Mouse (Mus musculus) adrenal gland, adult 2 months (tissue): ENCODE measurements around the gene Glis1. TPM values are rescaled to one million over a fixed set of nuclear protein-coding genes. Genes with fewer than 3 reads are reported as not detected.
"Not testable (repeated sequence)": the region's sequence is repeated elsewhere in the genome, so short reads cannot be mapped to it uniquely, and the experiment has no call there.

Experiments
- DNase-seq: peaks from one replicate; pipeline ENCODE4 v3.0.0; 2021
- polyA plus RNA-seq: library from polyadenylated mRNA; depleted of rRNA; stranded (reverse); fragments of >200 nt; gene quantifications from 2 replicates; pipeline ENCODE4 v1.2.3, GENCODE M21; 2012
- total RNA-seq, 2 experiments: library from RNA; stranded (reverse); gene quantifications; 2 replicates each; pipeline ENCODE4 v1.2.3; 2021

The Glis1 gene
- total and polyA plus RNA-seq, 3 experiments, result 0.26 to 1.5 (median 1.1) TPM

DNA sequence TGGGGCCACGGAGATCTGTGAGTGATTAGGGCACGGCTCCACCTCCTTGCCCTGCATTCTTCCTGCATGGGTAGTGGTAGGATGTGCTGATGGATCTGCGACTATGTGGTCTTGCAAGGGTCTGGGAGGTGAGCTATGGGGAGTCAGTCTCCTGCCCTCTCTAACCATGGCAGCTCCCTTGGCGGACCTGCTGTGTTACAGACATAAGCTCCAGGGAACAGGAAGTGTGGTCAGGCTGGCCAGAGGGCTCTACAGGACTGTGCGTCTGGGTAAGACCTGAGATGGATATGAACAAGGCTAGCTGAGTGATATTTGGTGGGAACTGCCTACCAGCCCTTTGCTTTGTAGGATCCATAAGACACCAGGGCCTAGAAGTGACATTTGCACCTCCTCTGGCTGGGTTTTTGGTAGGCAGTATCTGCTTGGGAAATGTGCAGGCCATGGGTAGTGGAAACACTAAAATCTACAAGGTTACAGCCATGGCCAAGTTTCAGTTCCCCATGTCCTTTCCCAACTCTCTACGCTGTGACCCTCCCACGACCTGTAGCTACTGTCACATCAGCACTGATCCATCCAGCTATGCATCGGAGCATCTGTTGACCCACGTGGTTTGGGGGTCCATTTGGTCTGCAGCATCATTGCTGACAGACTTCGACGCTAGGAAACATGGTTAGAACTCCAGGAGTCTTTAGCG is 142.9 kb downstream of the Glis1 start:
- DNase-seq, result no peak

DNA sequence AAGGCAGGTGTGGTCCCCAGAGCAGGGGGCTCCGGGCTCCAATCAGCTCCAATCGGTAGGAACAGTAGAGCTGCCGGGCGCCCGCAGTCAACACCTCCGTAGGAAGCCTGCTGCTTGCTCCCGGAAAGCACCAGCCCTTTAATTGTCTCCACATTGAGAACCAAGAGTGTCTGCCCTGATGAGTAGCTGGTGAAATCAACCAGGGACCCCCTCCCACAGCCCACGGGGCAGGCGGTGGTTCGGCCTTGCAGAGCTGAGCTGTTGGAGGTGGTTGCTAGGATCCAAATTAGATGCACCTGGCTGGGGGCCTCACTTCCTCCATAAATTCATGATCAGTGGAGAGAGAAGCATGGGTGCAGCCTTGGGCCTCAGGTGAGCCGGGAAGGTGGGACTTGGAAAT is 146.5 kb downstream of the Glis1 start:
- no peak for DNase-seq

DNA sequence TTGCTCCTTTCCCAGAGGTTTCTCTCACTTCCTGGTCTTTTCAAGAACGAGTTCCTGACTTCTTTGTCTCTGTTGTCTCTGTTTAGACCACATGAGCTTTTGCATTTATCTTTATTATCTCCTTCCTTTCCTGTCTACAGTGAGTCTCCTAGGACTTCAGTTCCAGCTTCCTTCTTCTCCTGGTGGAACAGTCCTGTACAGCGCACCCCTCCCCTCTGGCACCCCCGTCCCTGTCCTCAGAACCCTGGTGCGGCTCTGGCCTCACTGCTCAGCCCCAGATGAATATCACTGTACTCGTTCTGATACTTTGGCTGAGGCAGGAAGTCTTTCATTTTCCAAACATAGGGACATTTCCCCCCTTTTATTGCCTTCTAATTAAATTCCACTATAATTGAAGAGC is 152.0 kb downstream of the Glis1 start:
- no peak for DNase-seq

DNA sequence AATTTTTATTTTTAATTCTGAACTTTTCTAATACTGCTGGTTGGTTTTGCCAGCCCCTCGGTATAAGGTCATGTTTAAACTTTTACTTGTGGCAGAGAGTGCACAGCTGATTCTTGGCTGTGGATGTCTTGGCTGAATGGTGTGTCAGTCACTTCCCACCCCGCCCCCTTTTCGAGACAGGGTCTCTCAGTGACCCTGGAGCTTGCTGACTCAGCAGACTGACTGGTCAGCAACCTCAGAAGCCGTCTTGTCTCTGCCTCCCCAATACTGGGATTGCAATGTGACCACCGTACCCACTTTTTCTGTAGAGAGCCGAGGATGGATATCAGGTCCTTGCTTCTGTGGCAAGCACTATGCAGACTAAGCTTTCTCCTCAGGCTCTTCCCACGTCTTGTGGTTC is 154.2 kb downstream of the Glis1 start:
- DNase-seq, result no peak

DNA sequence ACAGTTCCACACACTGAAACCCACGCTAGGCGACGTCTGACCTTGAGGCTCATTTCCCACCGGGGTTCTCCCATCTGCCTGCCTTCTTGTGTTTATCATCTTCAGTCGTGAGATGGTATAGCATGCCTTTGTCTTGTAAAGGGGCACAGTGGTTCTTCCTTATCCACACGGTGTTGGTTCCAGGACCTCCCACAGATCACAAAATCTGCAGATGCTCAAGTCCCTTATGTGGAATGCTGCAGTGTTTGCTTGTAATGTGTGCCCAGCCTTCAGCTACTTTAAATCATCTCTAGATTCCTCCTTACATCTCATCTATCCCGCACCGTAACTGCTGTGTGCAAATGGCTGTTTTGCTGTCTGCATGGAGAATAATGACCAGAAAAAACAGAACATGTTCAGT is 154.7 kb downstream of the Glis1 start:
- DNase-seq, result no peak

DNA sequence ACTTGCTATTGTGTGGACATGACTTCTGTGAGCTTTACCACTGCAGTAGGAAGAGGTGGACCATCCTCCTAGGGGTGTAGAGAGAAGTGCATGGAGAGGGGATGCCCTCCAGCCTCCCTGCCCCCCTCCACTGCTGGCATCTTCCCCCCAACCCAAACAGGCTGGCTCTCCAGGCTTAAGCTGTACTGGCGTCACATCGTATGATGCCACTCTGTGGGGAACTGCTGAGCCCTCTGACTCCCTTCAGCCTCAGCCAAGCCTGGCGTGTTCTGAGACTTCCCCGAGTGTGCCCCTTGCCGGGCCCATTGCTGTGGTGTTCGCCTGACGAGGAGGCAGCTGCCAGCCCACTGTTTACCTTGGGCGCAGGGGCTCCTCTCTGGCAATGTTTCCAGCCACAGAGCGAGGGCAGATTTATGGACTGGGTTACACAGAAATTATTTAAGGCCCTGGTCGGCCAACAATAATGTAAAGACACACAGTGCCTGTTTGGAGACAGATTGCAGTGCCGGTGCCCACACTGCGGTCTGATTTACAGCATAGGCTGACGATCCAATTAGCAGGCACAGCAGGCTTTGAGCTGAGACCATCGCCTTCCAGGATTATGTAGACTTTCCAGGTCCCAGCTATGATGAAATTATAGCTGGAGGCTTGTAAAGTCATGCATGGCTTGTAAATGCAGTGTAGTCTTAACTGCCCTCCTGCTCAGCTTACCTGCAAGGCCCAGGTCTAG is 156.6 kb downstream of the Glis1 start:
- DNase-seq, result no peak

DNA sequence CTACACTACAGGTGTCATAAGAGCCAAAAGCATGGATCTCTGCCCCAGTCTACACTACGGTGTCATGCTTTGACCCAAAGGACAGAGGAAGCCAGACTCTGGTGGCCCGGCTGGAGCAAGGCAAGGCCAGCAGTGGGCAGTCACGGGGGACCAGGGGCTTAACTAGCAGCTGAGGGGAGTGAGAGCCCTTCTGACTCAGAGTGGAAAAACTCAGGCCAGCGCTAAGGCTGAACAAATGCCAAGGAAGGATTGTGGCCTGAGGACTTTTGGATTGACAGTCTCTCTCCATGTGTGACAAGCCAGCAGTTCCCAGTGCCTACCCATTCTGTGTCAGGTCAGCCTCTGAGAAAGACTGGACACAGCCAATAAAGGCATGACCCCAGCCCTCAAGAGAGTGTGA is 159.0 kb downstream of the Glis1 start:
- DNase-seq, result no peak

DNA sequence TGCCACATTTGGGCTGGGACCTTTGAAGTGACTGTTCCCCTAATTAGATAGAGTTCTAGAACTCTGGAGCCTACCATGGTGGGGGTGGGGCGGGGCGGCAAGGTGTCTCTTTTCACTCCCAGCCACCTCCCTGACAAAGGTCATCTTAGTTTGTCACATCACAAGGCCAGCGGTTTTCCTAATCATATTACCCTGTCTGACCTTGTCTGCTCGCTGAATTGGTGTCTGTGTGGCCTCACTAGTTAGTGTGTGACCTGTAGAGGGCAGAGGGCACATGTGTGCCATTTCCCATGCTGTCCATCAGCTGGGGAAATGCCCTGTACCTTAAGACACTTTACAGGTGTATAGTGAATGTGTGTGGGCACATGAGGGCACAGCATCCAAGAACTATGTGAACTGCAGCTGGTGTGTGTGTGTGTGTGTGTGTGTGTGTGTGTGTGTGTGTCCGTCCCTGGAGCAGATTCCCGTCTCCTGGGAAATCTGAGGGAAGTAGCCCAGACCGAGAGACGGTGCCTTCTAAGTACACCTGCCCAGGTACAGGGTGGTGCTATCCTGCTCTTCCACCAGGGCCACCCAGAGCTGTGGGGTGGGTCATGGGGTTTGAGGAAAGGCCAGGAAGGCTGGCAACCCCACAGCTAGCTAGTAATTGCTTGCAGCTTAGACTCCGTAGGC is 163.0 kb downstream of the Glis1 start:
- no peak for DNase-seq

DNA sequence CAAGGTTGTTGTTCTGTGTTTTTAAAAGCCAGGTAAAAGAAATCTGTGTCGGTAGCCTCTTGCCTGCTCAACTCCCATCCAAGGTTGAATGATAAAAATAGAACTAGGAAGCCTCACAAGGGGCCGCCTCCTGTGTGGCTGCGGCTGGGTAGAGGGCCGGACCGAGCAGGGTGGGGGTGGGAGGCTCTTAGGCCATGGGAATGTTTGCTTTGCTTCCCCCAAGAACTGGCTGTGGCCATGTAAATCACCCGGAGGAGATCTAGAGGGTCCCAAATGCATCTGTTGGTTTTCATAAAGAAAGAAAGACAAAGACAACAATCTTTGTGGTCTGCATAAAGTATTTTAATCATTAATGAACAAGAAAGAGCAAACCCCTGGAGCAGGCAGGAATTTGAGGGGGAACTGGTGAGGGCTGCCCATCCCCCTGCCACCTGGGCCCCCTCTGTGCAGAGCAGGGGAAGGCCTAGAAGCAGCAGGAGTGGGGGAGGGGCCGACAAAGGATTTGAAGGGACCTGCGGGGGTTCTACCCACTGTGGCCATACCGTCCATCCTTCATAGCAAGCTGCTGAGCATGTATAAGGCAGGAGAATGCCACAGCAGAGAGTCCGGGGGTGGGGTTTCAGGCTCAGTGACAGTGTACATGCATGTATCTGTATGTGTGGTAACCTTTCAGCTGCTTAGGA is 163.6 kb downstream of the Glis1 start:
- no peak for DNase-seq

DNA sequence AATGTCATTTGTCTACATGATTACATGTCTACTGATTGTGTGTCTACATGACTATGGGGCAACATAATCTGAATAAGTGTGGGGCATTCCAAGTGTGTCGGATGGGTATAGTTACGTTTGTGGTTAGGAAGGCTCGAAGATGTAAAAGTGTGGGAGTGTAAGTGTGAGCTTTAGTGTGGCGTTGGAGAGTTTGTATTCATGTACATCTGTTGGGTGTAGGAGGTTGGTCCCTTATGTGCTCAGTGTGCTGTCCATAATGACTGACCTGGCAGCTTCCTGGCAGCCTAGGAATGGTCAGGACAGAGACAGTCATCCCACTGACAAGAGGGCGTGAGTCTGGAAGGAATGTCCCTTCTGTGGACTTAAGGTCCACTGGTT is 164.2 kb downstream of the Glis1 start:
- DNase-seq, result not testable (repeated sequence)

DNA sequence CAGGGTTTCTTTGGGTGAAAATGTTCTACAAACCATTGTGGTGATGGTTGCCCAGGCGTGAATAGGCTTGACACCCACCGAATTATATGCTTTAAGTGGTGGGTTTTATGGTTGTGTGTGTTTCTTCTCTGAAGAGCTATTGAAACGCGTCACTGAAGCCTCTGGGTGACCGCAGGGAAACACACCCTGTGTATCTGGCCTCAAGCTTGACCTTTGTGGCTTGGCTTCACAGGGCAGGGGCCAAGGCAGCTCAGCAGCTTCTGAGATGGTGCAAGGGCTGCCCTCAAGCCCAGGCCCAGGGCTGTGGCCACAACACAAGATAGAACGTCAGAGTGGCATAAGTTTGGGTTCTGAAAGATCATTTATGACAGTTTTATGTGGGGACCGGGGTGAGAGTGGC is 167.9 kb downstream of the Glis1 start:
- DNase-seq, result peak; percentile 48

DNA sequence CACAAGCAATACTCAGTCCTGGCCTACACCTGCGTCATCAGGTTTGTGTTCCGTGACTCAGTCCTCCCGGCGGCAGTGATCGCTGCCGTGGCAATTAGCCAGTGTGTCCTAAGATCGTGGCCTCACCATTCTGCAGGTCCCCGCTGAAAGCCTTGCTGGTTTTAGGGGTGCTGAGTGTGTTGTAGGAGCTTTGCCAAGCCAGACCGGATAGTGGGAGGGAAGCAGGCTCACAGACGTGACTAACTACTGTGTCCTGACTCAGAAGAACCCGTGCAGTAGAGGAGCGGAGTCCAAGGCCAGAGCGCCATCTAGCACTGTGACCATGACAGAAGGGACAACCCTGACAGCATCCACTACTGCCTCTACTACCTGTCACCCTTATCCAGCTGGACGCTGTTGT is 168.4 kb downstream of the Glis1 start:
- DNase-seq, result peak; percentile 88

DNA sequence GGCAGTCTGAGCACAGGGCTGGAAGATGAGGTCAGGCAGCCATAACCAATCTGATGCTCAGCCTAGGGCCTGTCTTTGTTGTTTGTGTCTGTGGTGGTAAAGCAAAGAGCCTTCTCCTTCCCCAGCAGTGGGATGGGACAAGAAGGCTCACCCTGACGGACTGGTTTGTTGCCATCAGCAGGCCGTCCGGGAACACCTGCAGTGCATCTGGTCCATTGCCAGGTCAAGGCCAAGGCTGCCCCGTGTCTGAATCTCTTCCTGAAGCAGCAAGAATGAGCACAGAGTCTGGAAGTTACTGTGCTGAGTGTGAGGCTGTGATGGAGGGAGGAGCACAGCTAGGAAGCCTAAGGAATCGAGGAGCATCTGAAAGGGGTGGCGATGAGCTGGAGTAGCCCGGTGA is 168.8 kb downstream of the Glis1 start:
- DNase-seq, result no peak

DNA sequence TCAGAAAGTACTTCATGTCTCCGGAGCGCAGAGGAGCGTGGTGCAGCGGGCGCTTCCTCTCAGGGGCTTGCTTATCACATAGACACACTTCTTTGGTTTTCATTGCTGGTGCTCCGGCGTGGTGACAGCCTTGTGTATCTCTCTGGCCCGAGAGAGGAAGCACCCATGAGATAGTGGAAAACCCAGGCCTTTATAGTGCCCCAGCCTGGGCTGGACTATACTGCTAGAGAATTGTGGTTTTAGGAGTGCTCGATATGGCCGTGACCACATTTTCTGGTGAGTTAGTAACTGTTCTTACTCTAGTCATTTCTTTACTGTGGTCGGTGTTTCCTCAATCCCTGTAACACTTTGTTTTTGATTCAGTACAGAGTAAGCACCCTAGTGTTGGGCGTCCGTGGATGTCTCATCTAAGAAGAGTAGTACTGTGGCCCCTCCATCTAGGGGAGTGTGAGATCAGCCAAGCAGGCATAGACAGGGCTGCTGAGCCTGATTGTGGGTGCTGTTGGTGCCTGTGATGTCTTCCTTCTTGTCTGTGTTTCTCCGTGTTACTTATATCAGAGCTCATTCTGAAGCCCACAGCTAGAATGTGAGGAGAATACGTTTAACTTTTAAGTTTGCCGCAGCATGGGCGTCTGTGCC is 171.7 kb downstream of the Glis1 start:
- DNase-seq, result no peak

DNA sequence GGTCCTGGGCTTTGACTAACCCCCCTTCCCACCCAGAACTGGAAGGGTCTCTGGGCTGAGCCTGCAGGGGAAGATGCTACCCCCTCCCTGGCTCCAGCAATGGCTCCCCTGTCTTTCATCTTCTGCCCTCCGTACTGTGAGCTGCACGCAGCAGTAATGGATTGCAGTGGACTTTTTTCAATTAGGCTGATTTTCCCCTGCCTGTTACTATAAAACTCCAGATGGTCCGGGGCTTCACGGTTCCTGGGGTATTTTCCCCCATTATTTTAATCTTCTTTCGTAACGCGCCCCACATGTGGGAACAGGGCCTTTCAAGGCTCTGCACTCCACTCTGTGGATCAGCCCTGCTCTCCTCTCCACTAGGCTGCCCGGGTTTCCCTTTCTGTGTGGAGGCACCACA is 175.4 kb downstream of the Glis1 start:
- no peak for DNase-seq

DNA sequence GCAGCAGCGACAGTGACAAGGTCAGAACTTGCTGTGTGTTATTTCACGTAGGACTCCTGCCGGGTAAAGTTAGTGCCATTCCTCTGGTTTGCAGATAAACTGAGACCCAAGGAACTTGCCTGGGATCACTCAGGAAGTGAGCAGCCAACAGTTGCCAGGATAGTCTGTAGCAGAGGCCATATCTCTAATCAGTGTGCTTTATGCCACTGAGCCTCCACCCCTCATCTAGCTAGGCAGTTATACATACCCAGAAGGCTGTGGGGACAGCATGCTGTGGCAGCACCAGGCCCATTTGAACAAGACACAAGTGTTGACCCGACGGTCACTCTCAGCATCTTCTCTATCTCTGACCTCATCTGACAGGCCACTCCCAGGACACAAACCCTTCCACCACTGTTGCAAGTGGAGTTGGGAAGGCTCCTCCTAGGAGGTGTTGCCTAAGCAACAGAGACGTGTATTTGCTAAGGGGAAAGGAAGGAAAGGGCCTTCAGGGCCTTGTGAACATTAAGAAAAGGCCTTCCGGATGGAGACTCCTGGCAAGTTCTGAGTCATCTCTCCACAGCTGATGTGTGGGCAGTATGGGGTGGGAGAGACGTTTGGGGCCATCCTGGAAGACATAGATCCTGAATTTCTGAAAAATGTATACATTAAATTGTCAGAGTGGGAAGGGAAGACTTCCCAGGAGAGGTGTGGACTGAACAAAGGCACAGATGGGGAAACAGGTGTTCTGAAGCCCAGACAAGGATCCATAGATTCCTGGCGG is 177.7 kb downstream of the Glis1 start:
- no peak for DNase-seq

DNA sequence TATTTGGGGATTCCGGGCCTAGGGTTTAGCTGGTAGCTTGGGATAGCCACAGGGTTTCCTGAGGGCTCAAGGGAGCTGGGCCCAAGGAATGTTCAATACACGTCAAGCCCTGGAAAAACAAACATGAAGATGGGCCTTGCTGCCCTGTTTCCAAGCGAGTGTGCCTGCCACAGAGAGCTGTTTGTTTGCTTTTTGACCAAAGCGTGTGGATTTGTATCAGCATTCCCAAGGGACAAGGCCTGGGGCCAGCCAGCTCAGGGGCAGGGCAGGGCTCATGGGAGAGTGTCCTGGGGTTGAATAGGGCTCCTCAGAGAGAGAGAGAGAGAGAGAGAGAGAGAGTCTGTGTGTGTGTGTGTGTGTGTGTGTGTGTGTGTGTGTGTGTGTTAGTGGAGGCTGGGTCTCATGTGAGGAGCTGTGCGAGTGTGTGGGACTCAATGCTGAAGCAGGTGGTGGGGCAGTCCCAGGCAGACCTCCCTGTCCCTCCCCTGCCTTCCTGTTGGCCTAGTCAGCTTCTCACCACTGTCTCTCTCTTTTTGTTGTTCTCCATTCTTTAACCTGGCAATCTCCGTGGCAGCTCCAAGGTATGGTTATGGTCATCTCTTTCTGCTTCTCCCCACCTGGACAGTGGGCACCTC is 183.3 kb downstream of the Glis1 start:
- DNase-seq, result no peak

DNA sequence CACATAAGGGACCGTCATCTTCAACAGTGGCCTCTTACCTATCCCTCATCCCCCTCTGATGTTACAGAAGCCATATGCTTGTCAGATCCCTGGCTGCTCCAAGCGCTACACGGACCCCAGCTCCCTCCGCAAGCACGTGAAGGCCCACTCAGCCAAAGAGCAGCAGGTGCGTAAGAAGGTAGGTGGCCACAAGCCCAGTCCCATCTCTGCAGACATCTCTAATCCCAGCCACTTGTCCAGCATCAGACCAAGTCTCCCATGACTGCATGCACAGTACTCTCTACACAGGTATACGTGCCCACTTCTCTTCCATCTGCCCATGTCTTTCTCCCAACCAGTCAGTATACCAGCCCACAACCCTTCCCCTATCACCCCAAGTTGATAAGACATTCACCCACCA is 185.1 kb downstream of the Glis1 start:
- no peak for DNase-seq

DNA sequence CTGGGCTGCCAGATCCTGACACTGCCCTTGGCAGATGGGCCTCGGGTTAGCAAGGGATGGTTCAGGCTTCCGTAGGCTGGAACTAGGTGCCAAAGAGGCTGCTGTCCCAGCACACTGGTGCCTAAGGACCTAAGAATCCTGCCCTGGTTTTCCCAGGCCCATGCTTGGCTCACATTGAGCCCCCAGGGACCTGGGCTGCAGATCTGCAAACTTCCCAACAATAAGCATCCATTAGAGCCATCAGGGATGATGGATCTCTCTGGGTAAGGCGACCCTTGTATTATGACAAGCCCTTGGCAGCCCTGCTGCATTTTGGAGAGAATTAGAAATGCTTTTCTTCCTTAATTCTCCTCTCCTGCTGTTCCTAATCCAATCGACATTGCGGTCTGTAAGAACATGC is 187.0 kb downstream of the Glis1 start:
- DNase-seq, result no peak

DNA sequence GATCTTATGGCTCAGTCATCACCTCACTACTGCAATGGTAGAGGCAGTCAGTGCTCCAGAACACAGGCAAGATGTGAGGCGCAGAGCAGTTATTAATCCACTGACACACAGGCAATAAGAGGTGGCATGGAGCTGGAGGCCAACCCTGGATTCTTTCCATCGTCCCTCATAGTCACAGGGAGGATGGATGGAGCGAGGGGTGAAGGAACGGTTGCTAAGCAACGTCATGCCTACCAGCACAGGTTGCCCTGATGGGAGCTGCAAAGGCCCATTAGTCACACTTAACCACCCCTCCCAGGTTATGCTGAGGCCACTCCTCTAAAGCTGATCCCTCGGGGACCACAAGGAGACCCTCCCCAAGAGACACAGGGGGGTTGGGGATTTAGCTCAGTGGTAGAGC is 187.9 kb downstream of the Glis1 start:
- DNase-seq, result no peak

DNA sequence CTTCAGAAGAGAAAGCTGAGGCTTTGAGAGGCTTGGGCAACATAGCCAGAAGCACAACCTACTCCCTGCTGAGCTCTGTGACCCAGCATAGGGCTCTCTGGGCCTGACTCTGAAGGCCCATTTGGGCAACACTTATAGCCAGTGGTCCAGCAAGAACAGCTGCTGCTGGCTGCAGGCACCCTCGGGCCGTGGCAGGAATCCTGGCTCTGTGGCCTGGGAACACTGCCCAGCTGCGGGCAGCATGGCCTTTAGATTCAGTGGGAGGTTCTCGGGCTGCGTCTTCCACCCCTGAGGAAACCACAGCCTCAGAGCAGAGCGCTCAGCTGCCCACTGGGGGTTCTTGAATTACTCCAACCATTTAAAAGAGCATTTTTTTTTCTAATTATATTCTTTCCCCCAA is 189.5 kb downstream of the Glis1 start:
- DNase-seq, result peak; percentile 24
